Mouse (Mus musculus) splenic B cell, adult 2 months (primary cell): Measurements from ENCODE around the gene Tekt5.
A peak's percentile ranks its signal among the peaks of the same experiment; 100 is the strongest.

ENCODE experiments used
- DNase-seq: peaks from one replicate; pipeline ENCODE4 v3.0.0-alpha.2; 2011; ENCODE audit warnings: low read depth, low spot score
- H3K27me3 ChIP-seq: 2 replicates; pipeline ENCODE4 v1.6.1; 2012; ENCODE audit warnings: mild to moderate bottlenecking, low read length, moderate library complexity, mixed read lengths; ENCODE audit not compliant: control insufficient read depth, poor library complexity, insufficient read depth, severe bottlenecking
- H3K36me3 ChIP-seq: 2 replicates; pipeline ENCODE4 v1.6.1; 2012; ENCODE audit warnings: mild to moderate bottlenecking, low read length, moderate library complexity, mixed read lengths; ENCODE audit not compliant: control insufficient read depth, poor library complexity, insufficient read depth, severe bottlenecking

Gene Tekt5

DNA sequence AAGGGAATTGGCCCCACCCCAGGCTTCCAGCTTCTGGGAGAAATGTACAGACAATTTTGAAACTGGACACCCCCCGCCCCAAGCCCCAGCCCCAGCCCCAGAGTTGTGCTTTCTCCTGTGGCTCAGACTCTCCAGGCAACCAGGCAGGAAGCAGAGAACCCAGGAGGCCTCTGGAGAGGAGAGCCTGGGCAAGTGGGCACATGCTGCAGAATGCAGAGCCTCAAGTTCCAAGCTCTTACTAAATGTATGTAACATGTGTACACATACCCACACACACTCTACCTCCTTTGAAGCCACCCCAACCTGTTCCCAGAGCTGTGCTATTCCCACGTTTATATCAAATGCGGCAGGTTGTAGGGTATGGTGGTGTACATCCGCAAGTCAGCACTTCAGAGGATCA, 29.5 kb downstream of the Tekt5 start:
- Histone ChIP-seq H3K36me3 (no peaks in the 10 kb centered on the region), H3K27me3 (no peaks in the 10 kb centered on the region)
- no peak for DNase-seq

DNA sequence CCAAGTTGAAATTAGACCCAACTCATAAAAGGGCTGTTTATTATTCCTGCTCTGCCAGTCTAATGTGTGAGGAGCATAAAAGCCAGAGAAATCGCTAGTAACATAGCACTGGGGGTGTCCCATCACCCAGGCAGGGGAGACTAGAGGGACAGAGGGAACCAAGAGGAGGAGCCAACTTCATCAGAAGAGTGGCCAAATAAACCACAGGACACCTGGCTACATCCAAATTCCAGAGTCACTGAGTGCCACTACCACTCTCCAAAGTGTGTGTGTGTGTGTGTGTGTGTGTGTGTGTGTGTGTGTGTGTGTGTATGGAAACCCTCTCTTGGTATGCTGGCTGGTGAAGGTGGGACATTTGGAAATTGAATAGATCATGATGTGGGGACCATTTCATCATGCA, 32.2 kb downstream of the Tekt5 start:
- DNase-seq = no peak
- Histone ChIP-seq H3K36me3 (no peaks in the 10 kb centered on the region), H3K27me3 (no peaks in the 10 kb centered on the region)

DNA sequence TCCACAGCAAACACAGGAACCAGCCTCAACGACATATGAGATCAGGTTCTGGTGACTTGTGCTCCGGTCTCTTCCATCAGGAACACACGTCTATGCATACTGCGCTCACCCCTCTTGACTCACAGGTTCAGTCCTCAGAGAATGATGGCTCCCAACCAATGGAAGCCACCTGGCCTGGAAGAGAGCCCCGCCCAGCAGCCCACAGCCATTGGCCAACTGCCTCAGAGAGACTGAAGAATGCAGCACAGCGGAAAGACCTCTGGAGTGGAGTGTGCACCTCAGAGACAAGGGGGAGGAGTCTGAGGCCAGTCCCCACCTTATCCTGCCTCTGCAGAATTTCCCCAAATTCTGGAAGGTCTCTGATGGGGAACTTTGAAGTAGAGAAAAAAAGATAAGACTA, 36.0 kb downstream of the Tekt5 start:
- H3K36me3 ChIP-seq = no peaks in the 10 kb centered on the region
- H3K27me3 ChIP-seq = no peaks in the 10 kb centered on the region
- DNase-seq = no peak

DNA sequence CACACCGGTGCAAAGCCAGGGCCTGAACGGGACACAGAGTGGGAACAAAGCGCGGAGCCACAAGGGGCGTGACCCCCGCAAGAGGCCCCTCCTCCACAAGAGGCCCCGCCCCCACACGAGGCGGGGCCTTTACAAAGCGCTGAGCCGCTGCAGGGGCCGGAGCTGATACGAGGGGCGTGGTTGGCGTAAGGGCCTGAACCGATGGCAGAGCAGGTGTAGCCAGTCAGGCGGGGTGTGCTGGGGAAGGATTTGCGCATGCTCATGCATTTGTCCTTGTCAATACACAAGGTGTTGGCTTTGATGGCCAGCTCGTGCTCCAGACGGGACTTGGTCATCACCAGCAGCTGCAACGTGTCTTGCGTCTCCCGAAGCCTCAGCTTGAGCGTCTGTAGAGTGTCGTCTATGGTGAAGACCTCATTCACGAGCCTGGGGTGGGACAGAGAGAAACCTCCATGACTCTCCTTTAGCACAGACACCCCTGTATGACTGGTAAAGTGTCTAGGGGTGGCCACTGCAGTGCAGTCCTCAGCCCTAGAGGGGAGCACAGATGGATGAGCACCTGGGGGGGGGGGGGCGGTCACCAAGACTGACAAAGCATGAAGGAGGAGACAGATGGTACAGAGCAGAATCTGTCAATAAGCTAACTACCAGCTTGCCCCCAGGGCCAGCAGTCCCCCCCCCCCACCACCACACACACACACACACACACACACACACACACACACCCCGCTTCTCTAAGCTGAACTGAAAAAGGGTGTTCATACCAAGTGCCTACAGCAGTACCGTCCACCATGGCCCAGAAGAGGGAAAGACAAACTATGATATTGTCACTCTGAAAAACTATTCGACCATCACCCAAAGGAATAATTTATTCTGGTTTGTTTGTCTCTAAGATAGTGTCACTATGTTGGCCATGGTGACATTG, 37.0 kb downstream of the Tekt5 start:
- Histone ChIP-seq H3K27me3 (no peaks in the 10 kb centered on the region), H3K36me3 (no peaks in the 10 kb centered on the region)
- DNase-seq = peak; percentile 63

DNA sequence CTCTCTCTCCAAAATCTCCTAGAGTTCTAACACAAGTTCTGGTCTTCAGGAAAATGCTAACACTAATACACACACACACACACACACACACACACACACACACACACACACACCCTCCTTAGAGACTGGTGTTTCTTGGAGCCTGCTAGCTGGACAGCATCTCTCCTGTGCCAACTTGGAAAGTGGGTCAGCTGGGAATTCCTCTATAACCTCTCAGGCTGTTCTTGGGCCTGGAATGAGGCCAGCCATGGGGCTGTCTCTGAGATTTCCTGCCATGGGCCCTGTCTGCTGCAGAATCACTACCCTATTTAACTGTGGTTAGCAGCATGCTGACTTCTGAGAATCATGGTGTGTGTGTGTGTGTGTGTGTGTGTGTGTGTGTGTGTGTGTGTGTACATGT, 40.3 kb downstream of the Tekt5 start:
- DNase-seq = no peak
- Histone ChIP-seq H3K36me3 (no peaks in the 10 kb centered on the region), H3K27me3 (no peaks in the 10 kb centered on the region)

DNA sequence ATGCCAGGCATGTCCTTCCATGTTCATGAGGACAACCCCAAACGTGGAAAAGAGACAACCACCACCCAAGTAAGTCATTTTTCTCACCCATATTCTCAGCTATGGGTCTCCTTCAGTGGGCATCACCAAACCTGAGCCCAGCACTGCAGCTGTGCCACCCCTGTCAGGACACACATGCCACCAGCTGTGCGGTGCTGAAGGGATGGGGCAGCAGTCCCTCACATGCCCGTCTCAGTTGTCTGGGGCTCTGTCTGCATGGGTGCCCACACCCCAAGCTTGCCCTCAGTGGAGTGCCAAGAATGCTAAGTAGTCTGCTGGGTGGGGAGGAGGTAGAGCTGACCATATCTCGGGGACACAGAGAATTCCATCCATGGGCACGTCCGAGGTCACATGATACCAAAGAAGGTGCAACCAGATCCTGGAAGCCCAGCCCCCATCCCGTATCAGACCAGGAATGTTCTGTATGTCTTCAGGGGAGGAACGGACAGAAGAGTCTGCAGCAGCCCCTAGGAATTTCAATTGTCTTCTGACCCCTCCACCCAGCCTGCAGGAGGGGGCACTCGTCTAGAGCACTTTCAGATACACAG, 44.1 kb downstream of the Tekt5 start:
- Histone ChIP-seq H3K27me3 (no peaks in the 10 kb centered on the region), H3K36me3 (no peaks in the 10 kb centered on the region)
- no peak for DNase-seq

DNA sequence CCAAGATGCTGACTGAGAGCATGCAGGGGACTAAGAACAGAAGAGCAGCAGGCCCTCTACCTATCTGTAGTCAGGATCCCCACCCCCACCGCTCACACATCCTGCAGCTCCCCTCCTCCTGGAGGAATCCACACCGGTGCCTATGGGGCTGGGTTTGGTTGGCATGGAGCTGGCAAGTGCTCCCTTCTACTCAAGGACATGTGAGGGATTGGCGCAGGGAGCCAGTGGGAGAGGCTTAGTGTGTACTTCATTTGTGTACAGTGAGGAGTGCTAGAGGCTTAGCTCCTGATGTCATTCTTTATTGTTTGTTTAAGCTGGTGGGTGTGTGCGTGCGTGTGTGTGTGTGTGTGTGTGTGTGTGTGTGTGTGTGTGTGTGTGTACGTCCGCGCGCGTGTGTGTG, 45.4 kb downstream of the Tekt5 start:
- no peaks in the 10 kb centered on the region for H3K27me3 ChIP-seq
- no peaks in the 10 kb centered on the region for H3K36me3 ChIP-seq
- no peak for DNase-seq

DNA sequence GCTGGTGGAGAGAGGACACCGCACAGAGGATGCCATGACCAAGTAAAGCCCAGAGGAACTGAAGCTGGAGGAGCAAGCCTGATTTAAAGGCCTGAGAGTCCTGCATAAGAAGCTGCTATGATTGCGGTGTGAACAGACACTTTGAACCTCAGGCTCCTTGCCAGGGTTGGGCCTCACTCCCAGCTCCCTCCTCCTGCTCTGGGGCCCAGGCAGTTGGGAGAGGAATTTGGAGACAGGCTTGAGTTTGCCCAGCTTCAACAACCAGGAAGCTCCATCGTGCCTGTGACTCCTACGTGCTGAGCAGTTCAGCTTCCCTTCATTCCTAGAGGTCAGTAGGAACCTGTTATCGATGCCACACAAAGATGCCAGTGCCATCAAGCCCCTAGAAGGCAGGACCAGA, 45.9 kb downstream of the Tekt5 start:
- no peak for DNase-seq
- no peaks in the 10 kb centered on the region for H3K27me3 ChIP-seq
- no peaks in the 10 kb centered on the region for H3K36me3 ChIP-seq

DNA sequence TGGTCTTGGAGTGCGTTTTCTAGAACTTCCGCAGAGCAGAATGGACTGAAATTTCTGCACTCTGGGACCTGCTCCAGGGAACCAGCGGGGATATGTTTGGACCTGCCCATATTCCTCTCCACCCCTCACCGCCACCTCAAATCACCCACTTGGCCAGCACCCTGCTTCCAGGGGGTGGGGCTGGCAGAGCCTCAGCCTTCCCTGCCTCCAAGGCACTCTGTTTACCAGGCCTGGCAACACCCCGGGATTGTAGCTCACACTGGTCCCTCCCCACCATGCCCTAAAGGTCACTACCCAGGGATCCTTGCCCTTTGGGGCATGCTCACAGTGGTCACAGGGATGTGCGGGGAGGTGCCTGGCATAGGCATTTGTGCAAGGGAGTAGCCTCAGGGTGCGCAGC, 47.7 kb downstream of the Tekt5 start:
- DNase-seq = no peak
- Histone ChIP-seq H3K27me3 (no peaks in the 10 kb centered on the region), H3K36me3 (no peaks in the 10 kb centered on the region)

DNA sequence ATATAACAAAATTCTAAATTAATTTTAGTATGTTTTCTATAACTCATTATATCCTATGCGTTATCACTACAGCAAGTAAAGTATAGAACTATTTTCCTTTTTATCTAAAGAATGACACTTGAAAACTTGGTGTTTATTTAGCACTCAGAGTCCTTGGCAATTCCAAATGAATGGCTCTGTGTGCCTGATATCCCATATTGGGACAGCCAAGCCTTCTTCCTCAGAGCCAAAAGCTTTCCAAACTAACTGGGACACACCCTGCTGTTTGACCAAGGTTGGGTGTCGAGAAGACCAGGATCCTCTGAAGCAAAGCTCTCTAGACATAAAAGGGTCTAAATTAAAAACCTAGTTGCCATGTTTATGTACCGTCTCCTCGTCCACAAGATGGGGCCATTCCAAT, 54.2 kb downstream of the Tekt5 start:
- Histone ChIP-seq H3K27me3 (no peaks in the 10 kb centered on the region), H3K36me3 (no peaks in the 10 kb centered on the region)
- no peak for DNase-seq

DNA sequence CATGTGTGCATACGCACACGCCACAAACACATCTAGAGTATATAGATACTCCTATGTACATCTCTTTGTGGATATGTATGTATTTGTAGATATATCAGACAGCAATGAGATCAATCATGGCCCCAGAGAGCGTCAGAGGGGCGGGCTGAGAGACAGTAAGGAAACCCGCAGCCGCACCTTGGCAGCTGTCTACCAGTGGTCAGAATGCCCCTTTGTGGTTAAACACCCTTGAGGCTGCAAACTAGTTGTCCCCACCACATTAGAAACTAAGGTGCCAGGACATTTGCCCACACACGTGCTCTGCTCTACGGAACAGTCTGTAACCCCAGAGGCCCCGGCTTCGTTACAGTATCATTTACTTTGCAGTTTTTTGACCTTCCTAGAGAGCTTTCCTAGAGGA, 55.4 kb downstream of the Tekt5 start:
- Histone ChIP-seq H3K36me3 (no peaks in the 10 kb centered on the region), H3K27me3 (no peaks in the 10 kb centered on the region)
- DNase-seq = no peak

DNA sequence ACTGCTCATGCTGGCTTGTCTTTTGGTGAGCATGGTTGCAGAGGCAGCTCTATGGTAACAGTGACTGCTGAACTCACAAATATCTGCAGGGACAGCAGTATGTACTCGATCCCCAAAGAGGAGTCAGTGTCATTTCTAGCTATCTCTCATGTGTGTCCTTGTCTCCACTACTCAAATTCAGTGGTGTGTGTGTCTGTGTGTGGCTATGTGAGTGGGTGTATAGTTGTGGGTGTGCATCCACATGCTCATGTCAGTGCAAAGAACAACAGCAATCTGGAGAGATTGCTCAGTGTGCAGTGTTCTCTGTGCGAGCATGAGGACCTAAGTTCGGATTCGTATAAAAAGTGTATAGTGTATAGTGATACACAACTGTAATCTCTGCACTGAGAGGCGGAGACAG, 56.7 kb downstream of the Tekt5 start:
- no peak for DNase-seq
- H3K36me3 ChIP-seq = no peaks in the 10 kb centered on the region
- no peaks in the 10 kb centered on the region for H3K27me3 ChIP-seq

DNA sequence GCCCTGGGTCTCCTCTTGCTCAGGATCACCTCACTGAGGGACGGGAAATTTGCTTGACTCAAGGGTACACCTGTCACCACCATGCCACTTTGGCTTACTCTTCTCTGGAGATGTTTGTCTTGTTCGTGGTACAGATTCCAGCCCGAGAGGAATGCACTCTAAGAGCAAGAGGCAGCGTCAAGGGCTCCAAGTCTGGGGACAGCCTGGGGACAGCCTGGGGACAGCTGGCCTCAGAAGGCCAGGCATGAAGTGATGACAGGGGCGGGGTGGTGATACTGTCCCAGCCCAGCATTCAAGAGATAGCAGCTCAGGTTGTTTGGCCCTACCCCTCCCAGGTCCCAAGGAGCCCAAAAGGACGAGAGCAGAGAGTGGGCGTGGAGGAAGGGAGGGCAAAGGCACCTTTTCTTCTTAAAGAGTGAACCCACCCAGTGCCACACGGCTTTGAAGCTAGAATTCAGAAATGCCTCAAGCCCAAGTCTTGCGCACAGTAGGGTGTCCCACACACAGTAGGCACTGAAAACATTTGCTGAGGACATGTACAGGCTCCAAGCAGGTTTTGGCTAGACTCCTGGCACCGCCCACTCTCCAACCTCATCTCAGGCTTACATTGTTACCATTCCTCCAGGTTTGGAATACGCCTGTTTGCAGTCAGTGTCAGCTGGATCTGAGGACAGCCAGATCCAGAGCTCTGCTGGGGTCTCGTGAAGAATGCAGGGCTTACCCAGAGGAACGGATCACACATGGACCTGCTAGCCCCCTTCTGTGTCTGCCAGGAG, 57.7 kb downstream of the Tekt5 start:
- DNase-seq = no peak
- Histone ChIP-seq H3K36me3 (no peaks in the 10 kb centered on the region), H3K27me3 (no peaks in the 10 kb centered on the region)

DNA sequence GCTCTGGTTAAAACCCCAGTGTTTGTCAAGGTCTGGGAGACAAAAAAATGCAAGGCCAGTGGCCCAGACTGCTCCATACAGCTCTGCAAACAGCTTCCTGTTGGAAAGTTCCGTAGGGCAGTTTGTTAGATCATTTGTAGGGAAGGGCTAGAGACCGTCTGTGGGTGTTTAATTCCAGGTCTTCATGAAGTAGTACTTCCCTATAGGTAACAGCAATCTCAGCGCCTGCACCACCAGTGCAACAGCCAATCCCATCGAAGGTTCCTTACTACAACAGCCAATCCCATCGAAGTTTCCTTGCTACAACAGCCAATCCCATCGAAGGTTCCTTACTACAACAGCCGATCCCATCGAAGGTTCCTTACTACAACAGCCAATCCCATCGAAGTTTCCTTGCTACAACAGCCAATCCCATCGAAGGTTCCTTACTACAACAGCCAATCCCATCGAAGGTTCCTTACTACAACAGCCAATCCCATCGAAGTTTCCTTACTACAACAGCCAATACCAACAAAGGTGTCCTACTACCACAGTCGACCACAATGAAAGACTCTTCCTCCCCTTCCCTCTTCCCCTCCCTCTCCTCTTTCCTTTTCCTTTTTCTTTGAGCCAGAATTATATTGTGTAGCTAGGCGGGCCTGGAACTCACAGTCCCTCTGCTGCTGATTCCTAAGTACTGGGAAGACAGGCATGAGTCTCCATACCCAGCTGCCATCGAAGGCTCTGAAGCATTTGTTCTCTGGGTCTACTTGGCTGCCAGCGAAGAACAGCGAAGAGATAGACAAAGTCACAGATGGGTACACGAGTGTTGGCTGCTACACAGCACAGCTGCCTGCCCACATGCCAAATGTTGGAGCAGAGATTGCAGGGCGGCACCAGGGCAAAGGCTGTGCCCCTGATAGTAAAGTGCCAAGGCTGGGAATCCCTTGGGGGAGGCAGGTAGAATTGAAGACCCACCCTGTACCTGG, 58.6 kb downstream of the Tekt5 start:
- no peak for DNase-seq
- no peaks in the 10 kb centered on the region for H3K36me3 ChIP-seq
- no peaks in the 10 kb centered on the region for H3K27me3 ChIP-seq
